Mouse (Mus musculus): ENCODE data around the gene Zfp428. TPM values are rescaled to one million over a fixed set of nuclear protein-coding genes. Genes with fewer than 3 reads are reported as not detected.
"Not testable (repeated sequence)": the region's sequence is repeated elsewhere in the genome, so short reads cannot be mapped to it uniquely, and the experiment has no call there.

Gene Zfp428
- polyA plus RNA-seq, 1 experiment from 2014 or later: 31.3 TPM

- 13% methylated on average over 4 of the region's 4 CpGs for WGBS
- DNase-seq (ENCODE audit: low spot score) (no peak), ATAC-seq (ENCODE audit: low read depth) (no peak)
- no peak overlapping the region for H3K27ac ChIP-seq (replicated peaks; ENCODE audit: low read depth, low read length)
- no peaks in the 10 kb centered on the region; the same call in none of the 2 replicates for H3K27me3 ChIP-seq (replicated peaks; ENCODE audit: control insufficient read depth, insufficient read depth, low read length)
- no peaks in the 10 kb centered on the region for H3K36me3 ChIP-seq (ENCODE audit: control insufficient read depth, insufficient read depth, low read length)
- H3K4me1 ChIP-seq (ENCODE audit: control insufficient read depth, insufficient read depth, low read length): peaks cover 29% of the 10 kb centered on the region
- H3K9ac ChIP-seq (ENCODE audit: low read depth, low read length): no peak overlapping the region
- H3K9me3 ChIP-seq (ENCODE audit: control insufficient read depth, low read length): no peaks in the 10 kb centered on the region
- H3K4me3 ChIP-seq (ENCODE audit: low read depth, low read length): no peak overlapping the region
- no peak overlapping the region for H3K4me2 ChIP-seq (ENCODE audit: low read depth, low read length)
These were observed 1.9 kb upstream of the Zfp428 start for GRCm38 (mm10) chr7:24504868-24505267.

- Histone ChIP-seq H3K36me3 (ENCODE audit: control insufficient read depth, insufficient read depth, low read length) (peaks cover under 1% of the 10 kb centered on the region; the same call in 1 of the 2 replicates), H3K4me1 (ENCODE audit: control insufficient read depth, insufficient read depth, low read length) (peaks cover 29% of the 10 kb centered on the region), H3K9me3 (ENCODE audit: control insufficient read depth, low read length) (no peaks in the 10 kb centered on the region), H3K27ac (replicated peaks; ENCODE audit: low read depth, low read length) (peak overlapping the region; percentile 100), H3K4me2 (ENCODE audit: low read depth, low read length) (peak overlapping the region; percentile 81), H3K27me3 (replicated peaks; ENCODE audit: control insufficient read depth, insufficient read depth, low read length) (no peaks in the 10 kb centered on the region; the same call in 1 of the 2 replicates), H3K4me3 (ENCODE audit: low read depth, low read length) (peak overlapping the region; percentile 78; the same call in 1 of the 2 replicates), H3K9ac (ENCODE audit: low read depth, low read length) (0 out of 2 replicates have a peak overlapping the region, but pooled peaks have one; percentile 40)
- no peak for DNase-seq (ENCODE audit: low spot score)
- no peak for ATAC-seq (ENCODE audit: low read depth)
- 22% methylated on average over 15 of the region's 15 CpGs for whole genome bisulfite sequencing
These were observed 1.2 kb upstream of the Zfp428 start for GRCm38 (mm10) chr7:24505447-24506064.

GRCm38 (mm10) chr7:24506065-24506459 lies 744 bp upstream of the Zfp428 start:
- DNase-seq (ENCODE audit: low spot score) (no peak), ATAC-seq (ENCODE audit: low read depth) (no peak)
- Histone ChIP-seq H3K27me3 (replicated peaks; ENCODE audit: control insufficient read depth, insufficient read depth, low read length) (no peaks in the 10 kb centered on the region), H3K4me1 (ENCODE audit: control insufficient read depth, insufficient read depth, low read length) (peaks cover 29% of the 10 kb centered on the region), H3K4me3 (ENCODE audit: low read depth, low read length) (peak overlapping the region; percentile 78), H3K27ac (replicated peaks; ENCODE audit: low read depth, low read length) (peak overlapping the region; percentile 100), H3K36me3 (ENCODE audit: control insufficient read depth, insufficient read depth, low read length) (peaks cover 5% of the 10 kb centered on the region), H3K4me2 (ENCODE audit: low read depth, low read length) (peak overlapping the region; percentile 81), H3K9me3 (ENCODE audit: control insufficient read depth, low read length) (no peaks in the 10 kb centered on the region), H3K9ac (ENCODE audit: low read depth, low read length) (peak overlapping the region; percentile 97)
- WGBS: 9% methylated on average over 3 of the region's 3 CpGs

GRCm38 (mm10) chr7:24506476-24506837 lies 349 bp upstream of the Zfp428 start:
- Histone ChIP-seq H3K4me2 (ENCODE audit: low read depth, low read length) (peak overlapping the region; percentile 81), H3K36me3 (ENCODE audit: control insufficient read depth, insufficient read depth, low read length) (peaks cover 9% of the 10 kb centered on the region), H3K4me1 (ENCODE audit: control insufficient read depth, insufficient read depth, low read length) (peaks cover 29% of the 10 kb centered on the region), H3K27me3 (replicated peaks; ENCODE audit: control insufficient read depth, insufficient read depth, low read length) (no peaks in the 10 kb centered on the region), H3K9me3 (ENCODE audit: control insufficient read depth, low read length) (no peaks in the 10 kb centered on the region), H3K27ac (replicated peaks; ENCODE audit: low read depth, low read length) (peak overlapping the region; percentile 100), H3K9ac (ENCODE audit: low read depth, low read length) (peak overlapping the region; percentile 97), H3K4me3 (ENCODE audit: low read depth, low read length) (peak overlapping the region; percentile 78)
- peak; percentile 26; the same call in 1 of the 2 replicates for ATAC-seq (ENCODE audit: low read depth)
- 0% methylated on average over 12 of the region's 12 CpGs for WGBS
- DNase-seq (ENCODE audit: low spot score): peak; percentile 87

- peaks cover 16% of the 10 kb centered on the region for H3K36me3 ChIP-seq (ENCODE audit: control insufficient read depth, insufficient read depth, low read length)
- H3K4me2 ChIP-seq (ENCODE audit: low read depth, low read length): peak overlapping the region; percentile 81
- no peaks in the 10 kb centered on the region for H3K27me3 ChIP-seq (replicated peaks; ENCODE audit: control insufficient read depth, insufficient read depth, low read length)
- WGBS: 2% methylated on average over 20 of the region's 20 CpGs
- H3K27ac ChIP-seq (replicated peaks; ENCODE audit: low read depth, low read length): peak overlapping the region; percentile 100
- H3K4me1 ChIP-seq (ENCODE audit: control insufficient read depth, insufficient read depth, low read length): peaks cover 29% of the 10 kb centered on the region
- ATAC-seq (ENCODE audit: low read depth) (peak; percentile 12; the same call in 1 of the 2 replicates), DNase-seq (ENCODE audit: low spot score) (no peak)
- no peaks in the 10 kb centered on the region for H3K9me3 ChIP-seq (ENCODE audit: control insufficient read depth, low read length)
- H3K4me3 ChIP-seq (ENCODE audit: low read depth, low read length): peak overlapping the region; percentile 78
- H3K9ac ChIP-seq (ENCODE audit: low read depth, low read length): peak overlapping the region; percentile 97
These were observed 914 bp downstream of the Zfp428 start for GRCm38 (mm10) chr7:24507726-24508114.

- H3K4me3 ChIP-seq (ENCODE audit: low read depth, low read length): no peak within 1 kb of the TSS
- H3K27me3 ChIP-seq (replicated peaks; ENCODE audit: control insufficient read depth, insufficient read depth, low read length): no peaks in the 10 kb centered on the region
- no peak within 1 kb of the TSS for H3K27ac ChIP-seq (replicated peaks; ENCODE audit: low read depth, low read length)
- no peak for DNase-seq (ENCODE audit: low spot score)
- H3K4me1 ChIP-seq (ENCODE audit: control insufficient read depth, insufficient read depth, low read length): peaks cover 11% of the 10 kb centered on the region; the same call in 1 of the 2 replicates
- H3K9me3 ChIP-seq (ENCODE audit: control insufficient read depth, low read length): no peaks in the 10 kb centered on the region
- ATAC-seq (ENCODE audit: low read depth): no peak
- H3K36me3 ChIP-seq (ENCODE audit: control insufficient read depth, insufficient read depth, low read length): peaks cover 37% of the 10 kb centered on the region
- 86% methylated on average over 7 of the region's 7 CpGs for WGBS
- no peak within 1 kb of the TSS for H3K4me2 ChIP-seq (ENCODE audit: low read depth, low read length)
- no peak within 1 kb of the TSS for H3K9ac ChIP-seq (ENCODE audit: low read depth, low read length)
These were observed 5.5 kb downstream of the Zfp428 start, which contains the start of gene AC161166.1 for GRCm38 (mm10) chr7:24512355-24512754. Gene AC161166.1, minus strand, starts transcription at chr7:24512455.

GRCm38 (mm10) chr7:24516319-24516718 lies 9.5 kb downstream of the Zfp428 start:
- not testable (repeated sequence) for H3K9me3 ChIP-seq (ENCODE audit: control insufficient read depth, low read length); DNase-seq (ENCODE audit: low spot score); ATAC-seq (ENCODE audit: low read depth); H3K4me1 ChIP-seq (ENCODE audit: control insufficient read depth, insufficient read depth, low read length); H3K27ac ChIP-seq (replicated peaks; ENCODE audit: low read depth, low read length); H3K4me3 ChIP-seq (ENCODE audit: low read depth, low read length); H3K4me2 ChIP-seq (ENCODE audit: low read depth, low read length); H3K27me3 ChIP-seq (replicated peaks; ENCODE audit: control insufficient read depth, insufficient read depth, low read length); H3K9ac ChIP-seq (ENCODE audit: low read depth, low read length)
- WGBS: 75% methylated on average over 8 of the region's 8 CpGs
- peaks cover 29% of the 10 kb centered on the region for H3K36me3 ChIP-seq (ENCODE audit: control insufficient read depth, insufficient read depth, low read length)

- Histone ChIP-seq H3K27me3 (replicated peaks; ENCODE audit: control insufficient read depth, insufficient read depth, low read length) (no peaks in the 10 kb centered on the region), H3K36me3 (ENCODE audit: control insufficient read depth, insufficient read depth, low read length) (peaks cover 23% of the 10 kb centered on the region; the same call in 1 of the 2 replicates), H3K9me3 (ENCODE audit: control insufficient read depth, low read length) (no peaks in the 10 kb centered on the region), H3K4me1 (ENCODE audit: control insufficient read depth, insufficient read depth, low read length) (no peaks in the 10 kb centered on the region), H3K9ac (ENCODE audit: low read depth, low read length) (no peak overlapping the region), H3K27ac (replicated peaks; ENCODE audit: low read depth, low read length) (no peak overlapping the region), H3K4me2 (ENCODE audit: low read depth, low read length) (no peak overlapping the region), H3K4me3 (ENCODE audit: low read depth, low read length) (no peak overlapping the region)
- no peak for DNase-seq (ENCODE audit: low spot score)
- ATAC-seq (ENCODE audit: low read depth): peak; percentile 31; the same call in 1 of the 2 replicates
- WGBS: 53% methylated on average over 5 of the region's 5 CpGs
These were observed 10.3 kb downstream of the Zfp428 start for GRCm38 (mm10) chr7:24517077-24517476.

GRCm38 (mm10) chr7:24517654-24518053 lies 10.8 kb downstream of the Zfp428 start:
- 44% methylated on average over 6 of the region's 6 CpGs for WGBS
- ATAC-seq (ENCODE audit: low read depth) (no peak), DNase-seq (ENCODE audit: low spot score) (peak; percentile 40)
- peaks cover 20% of the 10 kb centered on the region; the same call in 1 of the 2 replicates for H3K36me3 ChIP-seq (ENCODE audit: control insufficient read depth, insufficient read depth, low read length)
- no peaks in the 10 kb centered on the region for H3K9me3 ChIP-seq (ENCODE audit: control insufficient read depth, low read length)
- H3K9ac ChIP-seq (ENCODE audit: low read depth, low read length): no peak overlapping the region
- no peaks in the 10 kb centered on the region for H3K27me3 ChIP-seq (replicated peaks; ENCODE audit: control insufficient read depth, insufficient read depth, low read length)
- no peaks in the 10 kb centered on the region for H3K4me1 ChIP-seq (ENCODE audit: control insufficient read depth, insufficient read depth, low read length)
- no peak overlapping the region for H3K27ac ChIP-seq (replicated peaks; ENCODE audit: low read depth, low read length)
- H3K4me3 ChIP-seq (ENCODE audit: low read depth, low read length): no peak overlapping the region
- H3K4me2 ChIP-seq (ENCODE audit: low read depth, low read length): no peak overlapping the region
